Mouse (Mus musculus) left cerebral cortex, postnatal 4 days (tissue): ENCODE data around the gene Epha4. TPM values are rescaled to one million over a fixed set of nuclear protein-coding genes. Genes with fewer than 3 reads are reported as not detected.

Source experiments
- DNase-seq: peaks from one replicate; pipeline ENCODE4 v3.0.0-alpha.2; 2022
- intact Hi-C: fragments of 180-260 bp; cut with DNase I; formaldehyde crosslinking; loops from one replicate; pipeline ENCODE4 v1.15.1; 2025
- total RNA-seq, 2 experiments: library from RNA; stranded (reverse); gene quantifications; 2 replicates each; pipeline ENCODE4 v1.2.3; 2021

Gene Epha4
- total RNA-seq, 2 experiments from 2014 or later, result 139 to 161 TPM

- DNase-seq, result peak; percentile 44
- intact Hi-C loops, result no loop called here
Observed at GRCm38 (mm10) chr1:77412285-77412684, 102.6 kb downstream of the Epha4 start.

- intact Hi-C loops, result no loop called here
Observed at GRCm38 (mm10) chr1:77411222-77411621, 103.7 kb downstream of the Epha4 start.

GRCm38 (mm10) chr1:77410716-77411115 lies 104.2 kb downstream of the Epha4 start:
- no peak for DNase-seq
- intact Hi-C loops, result no loop called here

More at GRCm38 (mm10) chr1:77411222-77411621, 103.7 kb downstream of the Epha4 start:
- no peak for DNase-seq

GRCm38 (mm10) chr1:77410153-77410552 lies 104.7 kb downstream of the Epha4 start:
- DNase-seq, result peak; percentile 37
- intact Hi-C loops, result no loop called here

- intact Hi-C loops, result no loop called here
- DNase-seq, result no peak
Observed at GRCm38 (mm10) chr1:77409509-77409908, 105.4 kb downstream of the Epha4 start.

GRCm38 (mm10) chr1:77407417-77407816 lies 107.5 kb downstream of the Epha4 start:
- intact Hi-C loops, result no loop called here

GRCm38 (mm10) chr1:77406631-77407030 lies 108.3 kb downstream of the Epha4 start:
- DNase-seq, result no peak
- intact Hi-C loops, result no loop called here

More at GRCm38 (mm10) chr1:77407417-77407816, 107.5 kb downstream of the Epha4 start:
- DNase-seq, result no peak

- DNase-seq, result no peak
- intact Hi-C loops, result no loop called here
Observed at GRCm38 (mm10) chr1:77404537-77404936, 110.4 kb downstream of the Epha4 start.

GRCm38 (mm10) chr1:77402942-77403341 lies 111.9 kb downstream of the Epha4 start:
- intact Hi-C loops, result no loop called here
- no peak for DNase-seq

- intact Hi-C loops, result no loop called here
- DNase-seq, result no peak
Observed at GRCm38 (mm10) chr1:77401465-77401864, 113.4 kb downstream of the Epha4 start.

GRCm38 (mm10) chr1:77391590-77391989 lies 123.3 kb downstream of the Epha4 start:
- DNase-seq, result no peak
- intact Hi-C loops, result no loop called here

GRCm38 (mm10) chr1:77389069-77389468 lies 125.8 kb downstream of the Epha4 start:
- intact Hi-C loops, result no loop called here
- no peak for DNase-seq

- intact Hi-C loops, result no loop called here
- no peak for DNase-seq
Observed at GRCm38 (mm10) chr1:77388556-77388955, 126.3 kb downstream of the Epha4 start.

- DNase-seq, result no peak
- intact Hi-C loops, result no loop called here
Observed at GRCm38 (mm10) chr1:77385613-77386012, 129.3 kb downstream of the Epha4 start.

GRCm38 (mm10) chr1:77383466-77383865 lies 131.4 kb downstream of the Epha4 start:
- intact Hi-C loops, result no loop called here
- DNase-seq, result no peak

- intact Hi-C loops, result no loop called here
- DNase-seq, result peak; percentile 61
Observed at GRCm38 (mm10) chr1:77377550-77377980, 137.3 kb downstream of the Epha4 start.

GRCm38 (mm10) chr1:77374054-77374453 lies 140.8 kb downstream of the Epha4 start:
- intact Hi-C loops, result no loop called here
- DNase-seq, result no peak

GRCm38 (mm10) chr1:77370921-77371320 lies 144.0 kb downstream of the Epha4 start:
- intact Hi-C loops, result no loop called here
- peak; percentile 44 for DNase-seq

- intact Hi-C loops, result no loop called here
Observed at GRCm38 (mm10) chr1:77369255-77369837, 145.5 kb downstream of the Epha4 start.

GRCm38 (mm10) chr1:77365850-77366249 lies 149.0 kb downstream of the Epha4 start:
- no peak for DNase-seq
- intact Hi-C loops, result no loop called here

More at GRCm38 (mm10) chr1:77369255-77369837, 145.5 kb downstream of the Epha4 start:
- no peak for DNase-seq

- intact Hi-C loops, result no loop called here
- no peak for DNase-seq
Observed at GRCm38 (mm10) chr1:77364596-77364995, 150.3 kb downstream of the Epha4 start.

- DNase-seq, result no peak
- intact Hi-C loops, result no loop called here
Observed at GRCm38 (mm10) chr1:77363848-77364247, 151.0 kb downstream of the Epha4 start.

- no peak for DNase-seq
- intact Hi-C loops, result no loop called here
Observed at GRCm38 (mm10) chr1:77346459-77346858, 168.4 kb downstream of the Epha4 start.
